Mouse (Mus musculus) c-Kit-positive CD71-positive TER-119-negative erythroid progenitor cells, embryonic 14.5 days (primary cell): ENCODE measurements around the gene Hmga1.

Experiments
- DNase-seq: peaks from one replicate; pipeline ENCODE4 v3.0.0-alpha.2; 2013; ENCODE audit warnings: low read depth

The Hmga1 gene

DNA sequence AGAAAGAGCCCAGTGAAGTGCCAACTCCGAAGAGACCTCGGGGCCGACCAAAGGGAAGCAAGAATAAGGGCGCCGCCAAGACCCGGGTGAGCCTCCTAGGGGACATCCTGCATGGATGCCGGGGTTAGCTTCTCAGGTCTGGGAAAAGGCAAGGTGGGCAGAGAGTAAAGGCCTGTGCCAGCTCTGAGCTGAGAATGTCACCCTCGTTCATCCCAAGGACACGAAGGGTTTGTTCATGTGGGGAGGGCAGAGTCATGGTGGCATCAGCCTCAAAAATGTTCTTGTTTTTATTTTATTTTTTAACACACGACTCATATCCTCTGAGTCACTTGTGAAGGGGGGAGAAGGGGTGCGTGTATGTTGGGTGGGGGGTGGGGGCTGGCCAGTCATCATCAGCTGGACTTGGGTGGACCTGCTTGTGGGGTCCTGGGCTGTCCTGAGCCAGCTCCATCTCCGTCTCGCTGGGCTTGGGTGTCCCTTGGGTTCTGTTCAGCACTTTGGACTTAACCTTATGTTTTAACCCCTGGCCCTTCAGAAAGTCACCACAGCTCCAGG lies 4.7 kb downstream of the Hmga1 start:
- DNase-seq, result no peak

GRCm38 (mm10) chr17:27561809-27562526 lies 5.7 kb downstream of the Hmga1 start:
- DNase-seq, result no peak

GRCm38 (mm10) chr17:27563771-27564244 lies 7.5 kb downstream of the Hmga1 start:
- DNase-seq, result no peak

- no peak for DNase-seq
These were observed 8.3 kb downstream of the Hmga1 start for GRCm38 (mm10) chr17:27564391-27565162.

DNA sequence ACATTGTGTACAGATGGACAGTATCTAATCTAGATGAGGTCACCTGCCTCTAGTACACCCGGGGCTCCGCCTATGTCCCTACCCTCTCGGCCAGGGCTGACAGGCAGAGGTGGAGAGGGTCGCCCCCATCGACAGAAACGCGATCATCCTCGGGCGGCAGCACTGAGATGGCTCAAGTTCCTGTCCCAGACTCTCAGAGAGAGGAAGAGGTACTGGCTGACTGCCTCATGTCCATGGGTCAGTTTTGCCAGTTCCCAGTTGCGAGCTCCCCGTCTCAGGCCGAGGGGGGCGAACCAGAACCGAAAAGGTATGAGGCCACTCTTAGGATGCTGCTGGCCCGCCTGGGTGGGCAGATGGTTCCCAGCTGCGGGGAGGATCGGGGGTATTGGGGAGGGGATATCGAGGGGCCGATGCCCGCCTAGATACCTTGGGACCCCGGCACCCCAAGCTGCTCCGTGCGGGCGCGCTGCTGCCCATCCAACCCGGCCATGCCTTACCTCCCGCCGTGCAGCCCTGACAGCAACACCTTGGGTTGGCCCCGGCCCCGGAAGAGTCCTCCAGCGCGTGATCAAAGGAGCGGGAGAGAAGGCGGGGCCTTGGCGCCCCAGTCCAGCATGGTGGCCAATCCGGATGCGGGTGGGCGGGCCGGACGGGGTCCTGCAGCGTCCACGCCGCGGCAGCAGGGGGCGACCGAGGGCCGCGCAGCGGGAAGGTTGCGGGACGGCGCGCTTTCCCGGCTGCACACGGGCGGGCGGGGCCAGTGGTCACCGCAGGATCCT lies 9.1 kb downstream of the Hmga1 start, which contains the start of gene AI413582:
AI413582 (minus strand) TSS at position 594 of the 779 bp plus-strand sequence.
- peak; percentile 88 for DNase-seq

DNA sequence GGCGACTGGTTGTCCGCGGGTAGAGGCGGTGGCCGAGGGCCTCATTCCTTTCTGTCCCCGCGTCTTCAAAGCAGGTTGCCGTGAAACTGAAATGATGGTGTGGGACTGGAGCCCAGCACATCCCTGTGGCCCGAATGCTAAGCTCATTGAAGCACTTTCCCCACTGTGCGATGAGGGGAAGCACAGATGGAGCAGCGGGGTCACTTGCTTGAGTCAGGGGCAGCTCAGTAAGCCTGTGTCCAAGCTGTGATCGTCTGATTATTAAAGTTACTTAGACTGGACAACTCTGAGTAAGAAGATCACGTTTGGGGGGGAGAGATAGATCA lies 9.6 kb downstream of the Hmga1 start:
- DNase-seq, result no peak

DNA sequence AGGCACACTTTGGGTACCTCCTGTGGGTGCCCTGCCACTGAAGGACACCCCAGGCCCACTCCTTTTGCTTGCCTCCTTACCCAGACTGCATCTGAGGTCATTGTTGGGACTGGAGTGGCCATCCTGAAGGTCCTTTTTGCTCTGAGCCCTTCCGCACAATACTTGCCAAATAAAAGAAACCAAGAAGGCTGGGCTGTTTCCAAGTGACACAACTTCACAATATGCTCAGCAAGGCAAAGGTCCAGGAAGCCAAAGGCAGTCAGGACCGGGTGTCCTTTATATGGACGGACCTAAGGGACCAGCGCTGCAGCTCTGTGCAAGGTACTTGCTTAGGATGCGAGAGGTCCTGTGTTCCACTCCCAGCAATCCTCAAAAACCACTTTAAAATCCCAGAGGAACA lies 11.9 kb downstream of the Hmga1 start:
- no peak for DNase-seq

- DNase-seq, result no peak
These were observed 15.0 kb downstream of the Hmga1 start for GRCm38 (mm10) chr17:27571315-27571714.

DNA sequence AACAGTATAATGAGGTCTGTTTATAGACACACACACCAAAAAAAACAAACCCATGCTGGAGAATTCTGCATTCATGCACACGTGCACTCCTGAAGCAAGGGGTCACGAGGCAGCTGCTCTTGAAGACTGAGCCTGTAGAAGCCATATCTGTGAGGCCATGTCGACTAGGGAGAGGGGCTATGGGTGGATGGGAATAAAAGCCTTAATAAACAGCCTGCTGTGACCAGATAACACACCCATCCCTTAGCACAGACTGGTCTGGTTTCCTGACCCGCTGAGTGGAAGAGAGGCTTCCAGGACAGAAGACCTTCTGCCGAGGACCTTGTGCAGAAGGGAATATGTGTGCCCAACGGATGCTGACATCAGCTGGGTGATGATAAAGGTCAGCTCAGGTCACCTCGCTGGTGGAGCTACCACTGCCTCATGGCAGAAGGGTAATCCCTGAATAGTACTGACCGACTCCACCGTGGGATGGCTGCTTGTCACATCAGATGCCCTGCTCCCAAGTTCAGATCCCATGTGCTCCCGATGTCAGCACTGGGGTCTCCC lies 17.5 kb downstream of the Hmga1 start:
- DNase-seq, result no peak

DNA sequence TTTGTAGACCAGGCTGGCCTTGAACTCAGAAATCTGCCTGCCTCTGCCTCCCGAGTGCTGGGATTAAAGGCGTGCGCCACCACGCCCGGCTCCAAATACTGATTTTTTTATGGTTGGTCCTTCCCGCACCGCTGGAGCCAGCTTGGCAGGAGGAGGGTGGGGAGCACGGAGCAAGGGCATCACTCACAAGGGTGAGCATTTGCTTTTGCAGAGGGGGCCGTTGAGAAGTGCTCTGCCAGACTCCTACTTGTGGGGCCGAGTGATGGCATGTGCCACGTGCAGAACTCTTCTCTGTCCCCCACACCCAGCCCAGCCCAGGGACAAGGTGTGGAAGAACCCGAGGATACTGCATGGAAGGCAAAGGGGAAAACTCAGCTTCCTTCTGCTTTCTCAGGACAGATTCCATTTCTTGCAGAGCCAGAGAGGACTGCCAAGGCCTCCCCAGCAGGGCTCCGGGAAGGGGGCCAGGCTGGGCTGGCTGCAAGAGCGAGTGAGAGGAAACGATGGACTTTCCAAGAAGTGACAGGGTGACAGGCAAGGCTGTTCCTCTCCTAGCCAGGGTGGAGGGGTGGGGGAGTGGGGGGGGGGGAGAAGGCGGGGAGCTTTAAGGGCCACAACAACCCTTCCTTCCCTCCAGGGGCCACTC lies 18.3 kb downstream of the Hmga1 start:
- no peak for DNase-seq

- DNase-seq, result no peak
These were observed 18.9 kb downstream of the Hmga1 start for GRCm38 (mm10) chr17:27575116-27575776.

- DNase-seq, result no peak
These were observed 19.8 kb downstream of the Hmga1 start for GRCm38 (mm10) chr17:27576056-27576455.

DNA sequence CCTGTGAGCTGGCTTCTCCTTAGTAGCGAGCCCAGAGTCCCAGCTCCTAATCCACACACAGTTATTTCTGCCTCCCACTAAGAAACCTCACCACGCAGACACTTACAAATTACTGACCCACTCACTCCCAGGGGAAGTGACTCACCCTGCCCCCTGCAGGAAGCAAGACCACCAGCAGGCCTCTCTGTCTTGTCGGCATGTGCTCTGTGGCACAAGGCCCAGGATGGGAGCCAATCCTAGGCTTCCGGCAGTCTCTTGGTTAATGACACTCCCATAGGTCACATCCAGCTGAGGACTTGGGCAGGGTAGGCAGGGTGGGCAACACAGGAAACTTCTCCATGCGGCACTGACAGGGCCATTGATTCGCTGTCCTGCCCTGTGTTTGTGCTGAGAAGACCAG lies 21.2 kb downstream of the Hmga1 start:
- no peak for DNase-seq

GRCm38 (mm10) chr17:27578487-27578886 lies 22.2 kb downstream of the Hmga1 start:
- DNase-seq, result no peak

GRCm38 (mm10) chr17:27579816-27580215 lies 23.5 kb downstream of the Hmga1 start:
- no peak for DNase-seq

DNA sequence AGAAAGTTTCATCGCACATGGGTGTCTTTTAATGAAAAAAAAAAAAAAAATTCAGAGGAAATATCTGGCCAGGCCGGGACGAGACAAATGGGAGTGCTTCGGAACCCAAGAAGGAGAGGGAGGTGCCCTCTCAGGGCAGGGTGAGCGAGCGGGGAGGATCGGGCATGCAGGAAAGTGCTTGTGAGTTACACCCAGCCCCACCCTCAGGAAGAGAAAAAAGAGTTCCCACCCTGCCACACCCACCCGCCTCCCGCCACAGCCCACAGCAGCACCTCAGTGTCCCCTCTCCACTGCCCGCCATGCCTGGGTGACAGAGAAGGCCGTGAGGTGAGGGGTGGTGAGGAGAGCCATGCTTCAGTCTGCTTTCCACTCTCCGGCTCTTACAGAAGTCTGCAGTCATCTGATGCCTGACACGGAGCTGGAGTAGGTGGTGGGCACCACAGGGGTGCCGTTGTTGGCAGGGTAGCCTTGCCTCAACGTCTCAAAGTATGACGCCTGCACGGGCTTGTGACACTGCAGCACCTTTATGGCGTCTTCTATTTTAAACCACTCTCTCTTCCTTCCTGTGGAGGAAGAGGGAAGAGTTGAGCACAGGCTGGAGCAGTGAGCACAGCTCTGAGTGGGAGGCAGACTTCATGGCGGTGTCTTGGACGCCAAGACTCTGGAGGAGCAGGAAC lies 24.2 kb downstream of the Hmga1 start:
- DNase-seq, result no peak

GRCm38 (mm10) chr17:27583185-27583894 lies 27.0 kb downstream of the Hmga1 start:
- no peak for DNase-seq

- DNase-seq, result no peak
These were observed 30.4 kb downstream of the Hmga1 start for GRCm38 (mm10) chr17:27586661-27587060.

GRCm38 (mm10) chr17:27587252-27587651 lies 31.0 kb downstream of the Hmga1 start:
- no peak for DNase-seq

- no peak for DNase-seq
These were observed 31.9 kb downstream of the Hmga1 start for GRCm38 (mm10) chr17:27588231-27588630.
